Mouse (Mus musculus): Measurements from ENCODE around the gene Tlr9. TPM values are rescaled to one million over a fixed set of nuclear protein-coding genes. Genes with fewer than 3 reads are reported as not detected.

Gene Tlr9
- polyA plus RNA-seq (2012; rRNA removed), result 0.22 and 0.24 TPM in 2 replicates

GRCm38 (mm10) chr9:106222261-106222851 lies at the start of gene Tlr9:
Gene Tlr9 (plus strand): TSS chr9:106222598.

GRCm38 (mm10) chr9:106199535-106200272 lies 22.7 kb upstream of the Tlr9 start, which contains the start of gene Ppm1m:
Gene Ppm1m (minus strand): TSS chr9:106199746.

GRCm38 (mm10) chr9:106202819-106203636 lies 19.4 kb upstream of the Tlr9 start, which contains the start of gene Twf2:
Gene Twf2 (plus strand): TSS chr9:106203108.

Other genes with a start within 250 kb of the Tlr9 start
- gene Col6a4, start 125.8 kb upstream of the Tlr9 start, polyA plus RNA-seq (2012; rRNA removed), result 4.6 and 5.1 TPM in 2 replicates
- 1.9 TPM in 2 replicates for gene Glyctk, start 64.5 kb upstream of the Tlr9 start, polyA plus RNA-seq (2012; rRNA removed)
- 173 and 175 TPM in 2 replicates for gene Wdr82, start 51.7 kb upstream of the Tlr9 start, polyA plus RNA-seq (2012; rRNA removed)
- gene Ppm1m, start 22.9 kb upstream of the Tlr9 start, polyA plus RNA-seq (2012; rRNA removed), result 28.7 and 29.5 TPM in 2 replicates
- gene Twf2, start 19.5 kb upstream of the Tlr9 start, polyA plus RNA-seq (2012; rRNA removed), result 60.7 and 62.7 TPM in 2 replicates
- 78.6 and 80.9 TPM in 2 replicates for gene Alas1, start 26.1 kb downstream of the Tlr9 start, polyA plus RNA-seq (2012; rRNA removed)
- 8.3 and 9.5 TPM in 2 replicates for gene Poc1a, start 58.5 kb downstream of the Tlr9 start, polyA plus RNA-seq (2012; rRNA removed)
- gene Dusp7, start 146.0 kb downstream of the Tlr9 start, polyA plus RNA-seq (2012; rRNA removed), result 43.2 and 43.9 TPM in 2 replicates
- 797 and 834 TPM in 2 replicates for gene Rpl29, start 206.9 kb downstream of the Tlr9 start, polyA plus RNA-seq (2012; rRNA removed)
- gene Acy1, start 215.7 kb downstream of the Tlr9 start, polyA plus RNA-seq (2012; rRNA removed), result 11.7 and 12.7 TPM in 2 replicates
- gene Abhd14b, start 224.9 kb downstream of the Tlr9 start, polyA plus RNA-seq (2012; rRNA removed), result 21.1 and 21.6 TPM in 2 replicates
- 92.3 and 95.3 TPM in 2 replicates for gene Abhd14a, start 225.1 kb downstream of the Tlr9 start, polyA plus RNA-seq (2012; rRNA removed)
- gene Pcbp4, start 230.7 kb downstream of the Tlr9 start, polyA plus RNA-seq (2012; rRNA removed), result 529 and 536 TPM in 2 replicates
- 0.70 and 0.74 TPM in 2 replicates for gene Gpr62, start 243.3 kb downstream of the Tlr9 start, polyA plus RNA-seq (2012; rRNA removed)